In genomic region chr3:87846650-87847110, GRCm38 (mm10) we compare ENCODE assay signal across 20 mouse cellular contexts. TPM values are rescaled to one million over a fixed set of nuclear protein-coding genes. Genes with fewer than 3 reads are reported as not detected.
A peak's percentile ranks its signal among the peaks of the same experiment; 100 is the strongest.
DNase-seq lines count a peak whose midpoint lies in the region; ATAC-seq and TF ChIP-seq lines count a peak whose summit lies in the region.
"Had no signal": no experiment of that assay in that cellular context is flagged by ENCODE, and none has a peak within 500 bp of the region (broad histone marks: within the 10 kb centered on the region; RNA-seq: fewer than 3 reads in every experiment).

Sh2d2a (plus strand) TSS chr3:87846755.

- no peak for TF ChIP-seq POLR2A in kidney, adult 2 months (IDR thresholded peaks at IDR 0.05; ENCODE audit: low read depth, low read length)

- H3K36me3 ChIP-seq in midbrain, embryonic 10.5 days = no peaks in the 10 kb centered on the region
- H3K36me3 ChIP-seq in midbrain, embryonic 14.5 days (ENCODE audit: control insufficient read depth, insufficient read depth, low read length) = no peaks in the 10 kb centered on the region
- H3K36me3 ChIP-seq in kidney, adult 2 months (ENCODE audit: control insufficient read depth, insufficient read depth, low read length) = no peaks in the 10 kb centered on the region
- H3K36me3 ChIP-seq: heart, embryonic 10.5 days; intestine, embryonic 15.5 days; liver, embryonic 13.5 days; midbrain, embryonic 15.5 days; neural tube, embryonic 13.5 days had no signal

- 0 out of 2 replicates have a peak within 1 kb of the TSS, but pooled peaks have one; percentile 9 for H3K27ac ChIP-seq in midbrain, embryonic 10.5 days (replicated peaks)
- H3K27ac ChIP-seq in midbrain, embryonic 14.5 days (replicated peaks; ENCODE audit: low read depth, low read length) = no peak within 1 kb of the TSS
- H3K27ac ChIP-seq in kidney, adult 2 months (ENCODE audit: insufficient read depth, low read depth, low read length) = no peak within 1 kb of the TSS
- H3K27ac ChIP-seq: heart, embryonic 10.5 days; intestine, embryonic 15.5 days; kidney, postnatal 0 days; liver, embryonic 13.5 days; midbrain, embryonic 15.5 days; neural tube, embryonic 13.5 days had no signal

- ATAC-seq in midbrain, embryonic 14.5 days (ENCODE audit: low FRiP score, low TSS enrichment) = no peak
- ATAC-seq: forebrain, embryonic 14.5 days; intestine, embryonic 15.5 days; midbrain, embryonic 15.5 days had no signal

- DNase-seq in midbrain, embryonic 10.5 days (ENCODE audit: low spot score) = no peak
- no peak for DNase-seq in midbrain, embryonic 14.5 days
- peak; percentile 96 for DNase-seq in induced T-regulatory cell, adult 2 months (ENCODE audit: low read depth)
- DNase-seq in spleen, postnatal 10 days (ENCODE audit: low spot score in 2 of 2) = peak; percentile 19 to 27
- DNase-seq in thymus, postnatal 4 days = peak; percentile 77
- DNase-seq in kidney, adult 2 months = no peak
- no peak for DNase-seq in adrenal gland, postnatal 36 days
- no peak for DNase-seq in left cerebral cortex, adult 18-20 months (ENCODE audit: low spot score in 2 of 2)
- DNase-seq: cerebellum, adult 18-20 months; gastrocnemius, postnatal 14 days; layer of hippocampus, adult 9-11 months; liver, embryonic 13.5 days; lung, postnatal 14 days had no signal

- no peak for TF ChIP-seq CTCF in kidney, adult 2 months (conservative IDR thresholded peaks at IDR 0.05; ENCODE audit: insufficient read depth, insufficient read length, low read depth, low read length)

- H3K27me3 ChIP-seq in midbrain, embryonic 10.5 days (ENCODE audit: low read depth, poor library complexity, severe bottlenecking) = no peaks in the 10 kb centered on the region
- no peaks in the 10 kb centered on the region for H3K27me3 ChIP-seq in midbrain, embryonic 14.5 days (ENCODE audit: control insufficient read depth, insufficient read depth, low read length)
- H3K27me3 ChIP-seq in kidney, adult 2 months (replicated peaks; ENCODE audit: control insufficient read depth, insufficient read depth, low read length) = no peaks in the 10 kb centered on the region
- H3K27me3 ChIP-seq: intestine, embryonic 15.5 days; liver, embryonic 13.5 days; midbrain, embryonic 15.5 days; neural tube, embryonic 13.5 days had no signal

- no peak within 1 kb of the TSS for H3K9ac ChIP-seq in midbrain, embryonic 14.5 days (replicated peaks; ENCODE audit: low read length)
- H3K9ac ChIP-seq: intestine, embryonic 15.5 days; liver, embryonic 13.5 days; midbrain, embryonic 15.5 days; neural tube, embryonic 13.5 days had no signal

- no peak within 1 kb of the TSS for H3K4me3 ChIP-seq in midbrain, embryonic 10.5 days
- no peak within 1 kb of the TSS for H3K4me3 ChIP-seq in midbrain, embryonic 14.5 days (replicated peaks; ENCODE audit: low read depth, low read length)
- no peak within 1 kb of the TSS for H3K4me3 ChIP-seq in kidney, adult 2 months (ENCODE audit: insufficient read depth, low read depth, low read length)
- H3K4me3 ChIP-seq: heart, embryonic 10.5 days; intestine, embryonic 15.5 days; liver, embryonic 13.5 days; midbrain, embryonic 15.5 days; neural tube, embryonic 13.5 days had no signal

- WGBS in midbrain, embryonic 10.5 days = 77% methylated on average over 7 of the region's 7 CpGs
- 71% methylated on average over 7 of the region's 7 CpGs for WGBS in midbrain, embryonic 14.5 days
- 67% methylated on average over 7 of the region's 7 CpGs for WGBS in kidney, adult 2 months

- no peaks in the 10 kb centered on the region for H3K9me3 ChIP-seq in midbrain, embryonic 10.5 days (replicated peaks)
- H3K9me3 ChIP-seq in midbrain, embryonic 14.5 days (ENCODE audit: control insufficient read depth, low read length) = no peaks in the 10 kb centered on the region
- H3K9me3 ChIP-seq: heart, embryonic 10.5 days; intestine, embryonic 15.5 days; liver, embryonic 13.5 days; midbrain, embryonic 15.5 days; neural tube, embryonic 13.5 days had no signal

- no peaks in the 10 kb centered on the region for H3K4me1 ChIP-seq in midbrain, embryonic 10.5 days
- H3K4me1 ChIP-seq in midbrain, embryonic 14.5 days (ENCODE audit: control insufficient read depth, insufficient read depth, low read length) = no peaks in the 10 kb centered on the region
- no peaks in the 10 kb centered on the region for H3K4me1 ChIP-seq in kidney, adult 2 months (ENCODE audit: control insufficient read depth, insufficient read depth, low read length)
- H3K4me1 ChIP-seq: intestine, embryonic 15.5 days; midbrain, embryonic 15.5 days; neural tube, embryonic 13.5 days had no signal

- no peak within 1 kb of the TSS for H3K4me2 ChIP-seq in midbrain, embryonic 14.5 days (ENCODE audit: low read length)
- H3K4me2 ChIP-seq: intestine, embryonic 15.5 days; liver, embryonic 13.5 days; midbrain, embryonic 15.5 days; neural tube, embryonic 13.5 days had no signal

RNA-seq across cellular contexts. Expression of gene Sh2d2a, which starts in this region (rescaled TPM):
- 0.06 and 0.11 TPM in 2 replicates for polyA plus RNA-seq in midbrain, embryonic 10.5 days (2016; fragmentation: Nextera tagmentation; extraction: Ambion mirVana)
- polyA plus RNA-seq in midbrain, embryonic 14.5 days (2014; fragmentation: Nextera tagmentation; extraction: Ambion mirVana) = 0.05 TPM in 1 of 2 replicates, not detected in the other
- 0.56 and 2.4 TPM in 2 replicates for polyA plus RNA-seq in kidney, adult 2 months (2012; rRNA removed)
- under 1 TPM in 1 of 2 experiments, not detected in 1; 0.36 TPM for total RNA-seq in adrenal gland, postnatal 36 days (2021)
- not detected for total RNA-seq in left cerebral cortex, adult 18-20 months (2021)
- total RNA-seq: left cerebral cortex, postnatal 36 days had no signal
- polyA plus RNA-seq: forebrain, embryonic 14.5 days; liver, embryonic 13.5 days; midbrain, embryonic 15.5 days; neural tube, embryonic 13.5 days had no signal

Comparison
In these comparisons a context has a peak if more than half of its experiments do, and no peak if none do; other contexts are left out.
1. DNase-seq: peak in induced T-regulatory cell, adult 2 months (single experiment), spleen, postnatal 10 days (2 of 2) and thymus, postnatal 4 days (single experiment); none in midbrain, embryonic 10.5 days (single experiment), midbrain, embryonic 14.5 days (single experiment), kidney, adult 2 months (single experiment), adrenal gland, postnatal 36 days (0 of 2) and left cerebral cortex, adult 18-20 months (0 of 2).